Mouse (Mus musculus) leukemia stem cell, adult 10-12 weeks (primary cell): ENCODE data around the gene Olfr1123. TPM values are rescaled to one million over a fixed set of nuclear protein-coding genes. Genes with fewer than 3 reads are reported as not detected.

Experiments
- polyA plus RNA-seq: library from polyadenylated mRNA; stranded (reverse); fragments of >175 nt; gene quantifications from 2 replicates; pipeline ENCODE4 v1.2.3, GENCODE M21; 2012; ENCODE audit warnings: low replicate concordance

Gene Olfr1123
- polyA plus RNA-seq = not detected in 2 replicates

GRCm38 (mm10) chr2:87416335-87416734, at the start of gene Olfr1123:
Gene Olfr1123, plus strand, starts transcription at chr2:87416635.

GRCm38 (mm10) chr2:87369595-87369994, 46.8 kb upstream of the Olfr1123 start, which contains the start of gene Olfr1121:
Gene Olfr1121, plus strand, starts transcription at chr2:87369895.

DNA sequence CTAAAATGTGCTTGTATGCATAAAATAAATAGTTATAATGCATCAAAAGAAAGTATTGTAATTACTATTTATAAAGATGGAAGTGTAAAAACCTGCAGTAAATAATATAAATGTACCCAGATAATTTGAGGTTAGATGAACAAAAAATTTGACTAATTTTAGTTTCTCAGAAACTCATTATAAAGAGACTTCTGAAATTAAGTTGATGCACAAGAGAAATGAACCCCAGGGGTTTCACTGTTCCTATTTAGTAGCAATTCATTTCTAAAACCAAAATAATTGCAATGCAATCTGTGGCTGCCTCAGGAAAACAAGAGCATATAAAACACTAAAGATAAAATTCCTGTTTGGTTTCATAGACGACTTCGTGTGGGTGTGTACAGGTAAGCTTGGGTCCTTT, 30.9 kb upstream of the Olfr1123 start, which contains the start of gene Olfr1122:
Gene Olfr1122 (plus strand): TSS at position 301 of the 400 bp plus-strand sequence.

GRCm38 (mm10) chr2:87429975-87430374, 13.5 kb downstream of the Olfr1123 start, which contains the start of gene Olfr1124:
Gene Olfr1124, plus strand, starts transcription at chr2:87430275.

GRCm38 (mm10) chr2:87453662-87454061, 37.2 kb downstream of the Olfr1123 start, which contains the start of gene Olfr1126:
Gene Olfr1126, plus strand, starts transcription at chr2:87453962.

Other genes with a start within 250 kb of the Olfr1123 start
- gene Olfr1112, start 228.8 kb upstream of the Olfr1123 start, polyA plus RNA-seq = not detected in 2 replicates
- gene Olfr1113, start 207.7 kb upstream of the Olfr1123 start, polyA plus RNA-seq = not detected in 2 replicates
- not detected in 2 replicates for gene Olfr1115, start 168.6 kb upstream of the Olfr1123 start, polyA plus RNA-seq
- gene Olfr1116, start 149.1 kb upstream of the Olfr1123 start, polyA plus RNA-seq = 0.02 TPM in 1 of 2 replicates, not detected in the other
- 0.03 TPM in 1 of 2 replicates, not detected in the other for gene Olfr1118, start 109.1 kb upstream of the Olfr1123 start, polyA plus RNA-seq
- gene Olfr1120, start 61.8 kb upstream of the Olfr1123 start, polyA plus RNA-seq = not detected in 2 replicates
- gene Olfr1121, start 46.7 kb upstream of the Olfr1123 start, polyA plus RNA-seq = not detected in 2 replicates
- not detected in 2 replicates for gene Olfr1122, start 30.8 kb upstream of the Olfr1123 start, polyA plus RNA-seq
- not detected in 2 replicates for gene Olfr1124, start 13.6 kb downstream of the Olfr1123 start, polyA plus RNA-seq
- not detected in 2 replicates for gene Olfr1126, start 37.3 kb downstream of the Olfr1123 start, polyA plus RNA-seq
- gene Pramel7, start 80.5 kb downstream of the Olfr1123 start, polyA plus RNA-seq = not detected in 2 replicates
- gene Pramel6, start 89.9 kb downstream of the Olfr1123 start, polyA plus RNA-seq = not detected in 2 replicates
- gene Olfr153, start 115.2 kb downstream of the Olfr1123 start, polyA plus RNA-seq = not detected in 2 replicates
- not detected in 2 replicates for gene Olfr1128, start 128.9 kb downstream of the Olfr1123 start, polyA plus RNA-seq
- gene Olfr1129, start 157.3 kb downstream of the Olfr1123 start, polyA plus RNA-seq = not detected in 2 replicates
- 0.07 TPM in 1 of 2 replicates, not detected in the other for gene Olfr1130, start 189.6 kb downstream of the Olfr1123 start, polyA plus RNA-seq
- gene Olfr1131, start 210.5 kb downstream of the Olfr1123 start, polyA plus RNA-seq = not detected in 2 replicates
- not detected in 2 replicates for gene Olfr1132, start 220.9 kb downstream of the Olfr1123 start, polyA plus RNA-seq
- gene Olfr1133, start 230.7 kb downstream of the Olfr1123 start, polyA plus RNA-seq = not detected in 2 replicates
- not detected in 2 replicates for gene Olfr1134, start 241.8 kb downstream of the Olfr1123 start, polyA plus RNA-seq